Mouse (Mus musculus) adrenal gland, adult 18-20 months (tissue): ENCODE measurements at regions not wholly inside any gene's neighbourhood (a gene's known extent, or its start where the extent isn't known, plus 50 kb on each side); places are given as distances from the start of the nearest gene placed in this dataset.

Source experiments
- DNase-seq, 2 experiments: peaks; one replicate each; pipeline ENCODE4 v3.0.0; 2021 to 2022; ENCODE audit warnings: low spot score in 2 of 2

DNA sequence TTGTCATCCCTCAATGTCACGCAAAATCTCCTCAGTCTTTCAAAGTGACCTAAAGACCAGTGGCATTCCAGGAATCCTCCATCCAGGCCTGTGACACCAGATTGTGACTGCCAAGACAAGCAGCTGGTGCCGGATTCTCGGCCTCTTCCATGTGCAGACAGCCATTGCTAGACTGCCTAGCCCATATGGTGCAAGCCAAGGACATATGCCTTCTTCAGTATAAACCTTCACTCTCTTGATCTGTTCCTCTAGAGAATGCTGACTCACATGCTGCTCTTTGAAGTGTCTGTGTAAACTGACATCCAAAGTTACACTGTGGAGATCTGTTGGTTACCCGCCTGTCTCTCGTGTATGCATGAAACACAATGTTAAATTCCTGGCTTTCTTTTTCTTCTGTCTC lies 589.4 kb upstream of the Kdm8 start:
- DNase-seq, result no peak

DNA sequence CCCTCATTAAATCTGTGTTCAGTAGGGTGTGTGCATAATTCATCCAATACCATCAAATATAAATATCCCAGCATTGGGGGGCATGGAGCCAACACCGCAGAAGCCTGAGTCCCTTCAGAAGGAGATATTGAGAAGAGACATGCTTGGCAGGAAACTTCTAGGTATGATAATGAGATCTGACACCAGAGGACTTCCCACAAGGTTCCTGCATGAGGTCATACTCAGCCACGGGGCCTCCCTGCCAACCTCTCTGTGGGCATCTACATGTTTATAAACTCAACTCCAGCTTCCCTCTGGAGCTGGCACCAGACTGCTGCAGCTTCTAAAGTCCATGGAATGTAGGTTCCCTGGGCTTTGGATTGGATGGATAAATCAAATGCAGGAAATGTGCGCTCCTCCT lies 587.4 kb upstream of the Kdm8 start:
- no peak for DNase-seq

DNA sequence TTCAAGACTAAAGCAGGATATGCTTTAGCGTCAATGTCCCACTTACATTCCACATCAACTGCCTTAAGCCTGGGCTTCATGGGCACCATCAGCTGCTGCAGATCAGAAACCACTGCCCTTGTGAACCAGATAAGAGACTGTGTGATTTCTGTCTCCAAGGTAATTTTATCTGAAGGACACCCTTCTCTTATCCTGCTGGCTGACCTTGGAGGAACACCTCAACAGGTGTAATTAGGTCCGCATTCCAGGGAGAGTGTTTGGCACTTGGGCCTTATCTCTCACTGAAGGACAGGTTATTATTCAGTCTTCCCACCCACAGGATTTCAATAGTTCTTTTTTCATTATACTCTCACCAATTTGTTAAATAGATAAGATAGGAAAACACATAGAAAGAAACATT lies 583.1 kb upstream of the Kdm8 start:
- DNase-seq, result no peak

DNA sequence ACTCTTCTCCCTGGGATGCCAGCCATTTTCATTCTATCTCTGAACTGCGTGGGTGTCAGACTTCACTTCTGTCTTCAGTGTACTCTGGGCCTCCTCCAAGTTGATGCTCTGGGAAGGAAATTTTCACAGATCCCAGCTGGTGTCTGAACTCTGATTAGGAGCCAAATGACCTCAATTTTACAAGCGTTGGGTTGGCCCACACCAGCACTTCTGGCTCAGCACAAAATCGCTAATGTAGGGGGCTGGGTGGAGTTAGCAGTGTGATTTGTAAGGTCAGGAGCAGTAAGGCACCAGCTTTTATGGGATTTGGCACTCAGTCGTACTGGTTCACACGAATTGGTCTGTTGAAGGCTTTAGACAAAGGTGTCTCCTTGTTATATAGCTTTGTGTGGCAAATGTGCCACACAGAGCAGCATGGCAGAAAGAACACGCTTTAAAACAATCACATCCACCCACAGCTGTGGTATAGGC lies 576.3 kb upstream of the Kdm8 start:
- no peak for DNase-seq

DNA sequence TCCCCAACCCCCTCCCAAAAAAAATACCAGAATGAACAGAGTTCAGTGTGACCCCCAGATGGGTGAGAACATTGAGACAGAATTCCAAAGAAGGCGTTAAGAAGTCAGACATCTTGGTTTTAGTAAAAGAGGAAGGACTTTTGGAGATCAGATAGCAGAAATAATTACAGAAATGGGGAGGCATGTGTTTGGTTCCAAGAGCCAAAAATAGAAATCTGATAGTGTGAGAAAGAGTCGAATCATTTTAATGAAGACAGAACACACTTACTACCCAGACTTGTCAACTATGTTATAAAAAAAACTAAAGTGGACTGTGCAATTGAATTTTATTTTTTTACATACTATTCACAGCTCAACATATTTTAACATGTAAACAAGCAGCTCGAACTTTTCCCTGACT lies 575.9 kb upstream of the Kdm8 start:
- no peak for DNase-seq

DNA sequence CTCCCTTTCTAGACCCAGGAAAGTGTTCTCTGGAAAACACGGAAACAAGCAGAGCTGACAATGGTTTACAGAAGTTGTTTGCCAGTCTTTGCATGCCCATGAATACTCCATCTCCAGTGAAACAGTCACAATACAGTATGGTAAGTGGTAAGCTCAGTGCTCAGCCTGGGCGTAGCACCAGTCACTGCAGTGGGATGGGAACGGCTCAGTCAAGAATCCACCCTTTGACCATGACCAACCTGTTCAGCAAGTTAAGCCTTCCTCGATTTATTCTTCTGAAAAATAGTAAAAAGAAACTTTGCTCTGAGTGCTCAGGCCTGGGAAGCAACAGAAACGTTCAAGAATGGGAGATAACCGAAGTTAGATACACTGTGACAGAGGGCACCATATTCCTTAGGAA lies 563.7 kb upstream of the Kdm8 start:
- no peak for DNase-seq

DNA sequence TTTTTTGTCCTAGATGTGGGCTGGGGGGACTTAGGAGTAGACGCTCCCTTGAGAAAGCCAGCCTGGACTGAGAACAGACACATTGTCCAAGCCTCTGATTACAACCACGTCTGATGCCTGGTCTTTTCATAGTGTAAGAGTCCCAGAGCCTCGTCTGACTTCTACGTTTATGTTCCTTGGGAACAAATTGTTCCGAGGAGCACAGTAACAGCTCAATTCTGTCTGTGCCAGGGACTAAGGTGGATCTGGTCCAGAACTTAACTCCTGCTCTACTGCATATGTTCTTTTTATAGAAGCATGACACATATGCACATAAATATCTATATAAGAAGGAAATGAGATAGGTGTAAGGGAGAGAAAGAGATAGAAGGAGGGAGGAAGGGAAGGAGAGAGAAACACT lies 537.2 kb upstream of the Kdm8 start:
- DNase-seq, result no peak

DNA sequence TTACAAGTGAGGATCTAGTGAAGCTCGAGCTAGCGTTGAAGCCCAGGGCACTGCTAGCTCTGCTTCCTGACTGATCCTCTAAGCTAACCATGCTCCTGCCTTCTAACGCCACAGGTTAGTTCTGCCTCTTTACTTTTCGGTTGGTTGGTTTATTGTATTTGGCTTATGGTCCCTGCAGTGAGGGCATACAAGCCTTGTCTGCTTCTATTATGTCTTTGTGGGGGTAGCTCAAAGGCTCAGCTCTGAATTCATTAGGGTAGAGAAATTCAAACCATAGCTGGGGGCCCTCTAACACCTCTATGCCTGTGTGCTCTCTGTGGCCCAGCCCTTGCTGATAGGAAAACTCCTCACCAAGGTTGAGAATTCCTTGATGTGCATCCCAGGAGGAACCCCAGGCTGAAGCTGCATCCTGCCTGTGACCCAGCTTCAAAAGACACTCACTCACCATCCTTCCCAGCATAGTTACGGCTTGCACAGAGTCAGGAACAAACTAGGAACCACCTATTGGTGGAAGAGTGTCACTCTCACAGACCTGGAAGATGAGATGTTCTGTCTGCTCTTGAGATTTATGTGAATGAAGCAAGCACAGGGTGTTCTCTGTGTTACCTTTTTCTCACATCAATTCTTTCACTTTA lies 536.7 kb upstream of the Kdm8 start:
- DNase-seq, result no peak

DNA sequence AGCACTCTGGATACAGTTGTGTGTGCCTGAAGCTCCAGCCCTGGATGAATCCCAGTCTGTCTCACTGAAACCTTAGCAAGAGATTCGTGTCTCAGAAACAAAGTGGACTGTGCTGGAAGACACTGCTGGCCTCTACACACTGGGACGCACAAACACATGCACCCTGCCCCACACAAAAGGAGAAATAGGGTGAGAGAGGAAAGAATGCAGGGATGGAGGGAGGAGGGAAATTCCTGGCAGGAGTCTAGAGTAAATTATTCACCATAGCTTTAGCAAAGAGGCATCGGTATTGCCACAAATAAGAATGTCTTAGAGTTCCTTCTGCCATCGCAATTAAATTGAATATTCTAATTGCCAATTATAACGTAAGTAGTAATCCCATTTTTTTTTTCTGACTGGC lies 530.4 kb upstream of the Kdm8 start:
- no peak for DNase-seq

DNA sequence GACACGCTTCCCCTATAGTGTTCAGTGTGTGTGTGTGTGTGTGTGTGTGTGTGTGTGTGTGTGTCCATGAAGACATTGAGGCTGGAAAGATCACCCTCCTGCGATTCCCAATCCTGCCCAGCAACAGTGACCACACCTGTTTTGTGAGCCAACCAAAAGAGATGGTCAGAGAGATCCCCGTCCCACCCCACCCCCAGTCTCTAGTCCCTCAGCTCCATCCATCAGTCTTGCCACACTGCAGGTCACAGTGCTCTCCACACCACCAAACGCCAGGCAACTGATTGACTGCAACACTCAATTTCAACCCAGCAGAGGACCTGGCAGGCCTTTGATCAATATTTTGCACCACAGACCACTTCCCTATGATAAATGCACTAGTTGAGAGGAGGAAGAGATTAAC lies 530.0 kb upstream of the Kdm8 start:
- no peak for DNase-seq

DNA sequence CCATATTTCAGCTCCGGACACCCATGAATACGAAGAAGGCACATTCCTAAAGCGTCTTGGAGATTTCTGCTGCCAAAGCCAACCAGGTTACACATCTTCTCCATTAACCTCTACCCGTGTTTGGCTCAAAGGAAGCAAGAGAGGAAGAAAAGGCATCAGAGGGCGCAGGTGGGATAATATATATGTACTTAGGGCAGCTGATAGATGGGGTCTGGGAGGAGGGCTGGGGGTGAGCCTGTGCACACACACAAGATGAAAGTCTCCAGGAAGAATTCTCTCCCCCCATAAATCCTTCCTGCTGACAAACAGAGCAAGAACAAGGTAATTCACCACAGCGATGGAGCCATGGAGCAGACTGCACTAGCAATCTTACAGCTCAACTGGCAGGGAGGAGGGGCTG lies 529.5 kb upstream of the Kdm8 start:
- no peak for DNase-seq

DNA sequence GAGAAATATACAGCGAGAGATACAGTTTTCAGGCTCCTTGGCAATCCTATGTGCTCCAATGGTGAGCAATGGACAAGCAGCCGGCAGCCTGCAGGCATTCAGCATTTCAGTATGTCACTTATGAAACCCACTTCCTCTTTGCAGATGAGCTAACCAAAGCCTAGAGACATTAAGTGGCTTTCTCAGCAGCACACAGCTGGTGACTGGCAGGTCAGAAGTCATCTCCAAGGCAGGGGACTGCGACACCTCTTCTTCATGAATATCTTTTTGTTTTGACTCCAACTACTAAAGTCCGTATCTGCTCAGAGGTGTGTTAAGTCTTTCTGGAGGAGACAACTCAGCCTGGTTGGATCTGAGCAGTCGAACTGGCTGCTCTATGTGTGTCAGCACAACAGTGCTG lies 528.8 kb upstream of the Kdm8 start:
- DNase-seq, result no peak

DNA sequence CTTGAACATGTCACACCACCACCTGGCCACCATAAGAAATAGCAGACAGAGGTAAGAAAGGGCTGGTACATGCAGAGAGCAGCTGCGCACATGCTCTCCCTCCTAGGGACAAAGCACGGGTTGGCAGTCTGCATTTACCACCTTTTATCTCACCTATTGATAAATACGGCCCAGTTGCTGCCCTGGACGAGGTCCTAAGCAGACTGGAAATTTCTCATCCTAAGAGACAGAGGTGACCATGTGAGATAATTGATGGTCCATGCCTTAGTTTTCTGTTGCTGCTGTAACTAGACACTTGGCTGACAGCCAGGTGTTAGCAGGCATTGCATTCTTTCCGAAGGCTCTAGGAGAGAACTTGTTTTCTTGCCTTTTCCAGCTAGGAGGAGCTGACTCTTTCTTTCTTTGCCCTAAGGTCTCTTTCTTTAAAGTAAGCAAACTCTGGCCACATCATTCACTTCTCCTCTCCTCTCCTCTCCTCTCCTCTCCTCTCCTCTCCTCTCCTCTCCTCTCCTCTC lies 526.8 kb upstream of the Kdm8 start:
- DNase-seq, result no peak

DNA sequence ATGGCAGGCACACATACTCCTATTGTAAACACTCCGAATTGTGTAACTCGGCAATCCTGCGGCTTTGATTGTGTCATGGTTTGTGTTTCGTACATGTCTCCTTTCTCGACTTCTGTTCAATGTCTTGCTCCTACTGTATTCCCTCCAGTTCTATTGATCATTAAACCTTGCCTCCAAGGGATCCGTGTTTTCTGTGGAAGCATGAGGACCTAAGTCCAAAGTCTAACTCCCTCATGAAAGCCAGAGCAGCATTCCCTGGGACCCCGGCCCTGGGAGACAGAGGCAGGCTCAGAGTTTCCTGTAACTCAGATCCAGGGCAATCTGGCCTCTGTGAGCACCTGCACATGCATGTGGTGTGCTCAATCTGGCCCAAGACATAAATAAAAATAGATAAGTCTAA lies 521.7 kb upstream of the Kdm8 start:
- DNase-seq, result no peak

DNA sequence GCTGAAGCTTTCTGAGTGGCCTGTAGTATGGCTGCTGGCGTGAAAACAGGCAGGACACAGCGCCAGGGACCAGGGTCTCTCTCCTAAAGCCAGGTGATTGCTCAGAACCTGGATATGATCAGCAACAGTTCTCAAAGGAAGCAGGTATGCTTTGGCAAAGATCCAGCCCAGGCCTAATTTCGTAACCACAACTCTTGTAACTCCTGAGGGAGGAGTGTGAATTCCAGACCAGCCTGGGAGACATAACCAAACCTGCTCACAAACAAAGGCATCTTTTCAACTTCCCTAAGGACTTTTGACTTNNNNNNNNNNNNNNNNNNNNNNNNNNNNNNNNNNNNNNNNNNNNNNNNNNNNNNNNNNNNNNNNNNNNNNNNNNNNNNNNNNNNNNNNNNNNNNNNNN lies 510.9 kb upstream of the Kdm8 start:
- no peak for DNase-seq

DNA sequence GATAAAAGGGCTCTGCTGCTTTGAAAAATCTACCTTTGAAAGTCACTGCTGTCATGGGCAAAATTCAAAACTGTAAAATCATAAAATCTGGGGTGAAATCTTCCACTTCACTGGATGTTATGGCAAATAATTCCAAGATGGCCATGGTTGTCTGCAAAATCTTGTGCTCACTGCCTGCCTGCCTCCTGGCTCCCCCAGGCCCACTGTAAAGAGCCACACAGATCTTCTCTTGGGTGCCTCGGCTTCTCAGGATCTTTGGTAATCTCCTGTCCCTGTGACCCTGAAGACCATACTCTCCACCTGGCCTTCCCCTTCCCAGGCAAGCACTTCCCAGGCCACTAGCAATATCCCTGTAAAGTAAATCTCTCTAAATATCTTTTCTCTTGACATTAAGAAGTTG lies 505.1 kb upstream of the Kdm8 start:
- DNase-seq, result no peak

DNA sequence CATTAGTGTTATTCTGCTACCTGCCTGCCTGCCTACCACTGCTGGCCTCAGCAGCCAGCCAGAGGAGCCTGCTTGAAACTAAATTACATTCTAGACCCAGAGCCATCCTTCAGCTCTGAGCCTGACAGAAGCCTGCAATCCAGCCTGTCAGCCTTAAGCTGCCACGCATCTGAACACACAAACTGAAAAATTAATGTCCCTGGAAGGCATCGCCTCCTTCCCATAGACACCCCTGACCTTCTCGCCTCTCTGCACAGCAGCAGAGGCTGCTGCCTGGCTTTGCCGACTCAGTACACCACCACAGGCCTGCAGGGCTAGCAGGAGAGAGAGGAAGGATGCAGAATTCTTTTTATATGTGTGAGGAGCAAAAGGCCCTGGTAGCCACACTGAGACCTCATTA lies 502.9 kb upstream of the Kdm8 start:
- DNase-seq, result no peak

DNA sequence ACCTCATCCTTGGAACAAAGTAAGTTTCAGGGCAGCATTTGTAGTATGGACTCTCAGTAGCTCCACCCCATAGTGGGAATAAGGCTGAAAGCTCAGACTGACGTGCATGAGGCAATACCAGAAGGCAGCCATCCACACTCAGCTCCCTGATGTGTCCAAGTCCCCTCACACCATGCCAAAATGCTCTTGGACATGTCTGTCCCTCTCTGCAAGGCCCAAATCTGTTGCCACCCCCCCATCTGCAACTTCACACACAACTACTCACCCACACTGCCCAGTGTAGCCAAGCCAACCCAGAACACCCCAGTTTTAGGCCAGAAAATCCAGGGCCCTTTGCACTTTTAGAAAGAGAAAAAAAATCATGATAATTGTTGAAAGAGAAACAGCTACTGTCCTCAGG lies 498.1 kb upstream of the Kdm8 start:
- no peak for DNase-seq

DNA sequence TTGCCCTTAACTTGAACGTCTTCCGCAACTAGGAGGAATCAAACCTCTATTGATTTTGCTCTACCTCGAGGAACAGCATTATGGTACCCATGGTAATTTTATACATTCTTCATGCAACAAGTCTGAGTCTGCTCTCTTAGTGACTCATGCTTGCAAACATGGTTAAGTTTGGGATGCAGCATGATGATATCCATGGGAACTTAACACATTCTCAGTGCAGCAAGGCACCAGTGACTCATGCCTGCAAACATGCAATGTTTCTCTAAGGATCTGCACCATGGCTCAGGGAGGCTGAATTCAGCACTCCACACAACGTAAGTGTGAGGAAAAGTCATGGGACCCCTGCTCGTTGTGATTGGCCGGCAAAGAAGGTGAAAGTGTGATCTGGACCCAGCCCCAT lies 487.1 kb upstream of the Kdm8 start:
- DNase-seq, result no peak

DNA sequence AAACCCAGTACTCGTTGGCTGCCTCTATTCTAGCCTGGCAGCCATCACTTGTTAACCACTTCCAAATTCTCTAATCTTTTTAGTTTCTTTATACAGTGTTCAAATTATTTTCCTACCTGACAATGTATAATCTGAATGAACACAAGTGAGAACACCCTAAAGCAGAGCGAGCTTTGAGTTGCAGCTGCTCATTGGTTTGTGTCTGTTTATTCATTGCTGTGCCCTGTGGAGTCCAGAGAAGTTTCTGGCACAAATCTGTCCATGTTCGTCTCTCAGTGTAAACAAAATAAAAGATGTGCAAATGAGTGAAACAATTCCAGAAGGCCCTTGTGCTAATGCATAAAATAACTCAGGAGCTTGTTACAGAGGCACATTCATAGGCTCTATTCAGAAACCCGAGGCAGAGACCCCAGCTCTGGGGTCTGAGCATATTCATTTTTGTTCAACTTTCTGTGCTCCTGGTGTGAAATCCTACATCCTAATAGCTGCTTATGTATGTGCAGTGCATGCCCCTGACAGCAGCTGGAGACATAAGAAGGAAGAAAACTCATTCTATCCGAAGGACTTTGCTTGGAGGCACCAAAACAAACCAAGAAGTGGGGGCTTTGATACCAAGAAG lies 469.5 kb upstream of the Kdm8 start:
- DNase-seq, result no peak

DNA sequence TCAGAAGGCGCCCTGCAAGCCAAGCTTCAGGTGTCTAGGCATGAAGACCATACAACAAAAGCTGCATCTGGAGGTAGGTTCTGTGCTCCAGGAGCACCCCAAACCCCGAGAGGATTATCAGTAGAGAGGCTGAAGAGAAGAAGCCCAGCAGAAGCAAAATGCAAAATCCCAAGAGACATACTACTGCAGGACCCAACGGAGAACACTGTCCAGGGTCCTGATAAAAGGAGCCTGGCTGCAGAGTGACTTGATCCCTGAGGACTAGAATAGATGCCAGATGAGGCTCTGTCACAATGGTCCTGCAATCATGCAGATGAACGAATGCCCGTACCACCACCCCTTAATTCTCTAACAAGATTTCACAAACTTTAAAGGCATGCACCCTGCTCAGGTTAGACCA lies 455.0 kb upstream of the Kdm8 start:
- no peak for DNase-seq

DNA sequence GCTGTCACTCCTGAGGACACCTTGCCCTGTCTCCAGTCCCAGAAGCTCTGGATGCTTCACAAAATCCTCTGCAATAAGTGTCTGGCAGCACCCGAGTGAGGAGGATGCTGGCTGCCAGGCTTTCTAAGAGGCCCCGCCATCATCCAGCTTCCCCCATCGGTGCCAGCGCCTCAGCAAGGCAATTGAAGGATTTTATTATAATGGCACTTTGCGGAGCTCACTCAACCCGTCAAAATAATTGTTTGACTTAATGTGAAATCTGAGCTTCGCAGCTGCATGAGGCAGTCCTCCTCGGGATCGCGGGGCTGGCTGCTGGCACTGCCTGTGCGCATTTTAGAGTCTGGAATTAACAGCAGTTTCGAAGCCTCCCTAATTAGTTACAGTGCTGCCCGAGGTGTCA lies 453.8 kb upstream of the Kdm8 start:
- no peak for DNase-seq

DNA sequence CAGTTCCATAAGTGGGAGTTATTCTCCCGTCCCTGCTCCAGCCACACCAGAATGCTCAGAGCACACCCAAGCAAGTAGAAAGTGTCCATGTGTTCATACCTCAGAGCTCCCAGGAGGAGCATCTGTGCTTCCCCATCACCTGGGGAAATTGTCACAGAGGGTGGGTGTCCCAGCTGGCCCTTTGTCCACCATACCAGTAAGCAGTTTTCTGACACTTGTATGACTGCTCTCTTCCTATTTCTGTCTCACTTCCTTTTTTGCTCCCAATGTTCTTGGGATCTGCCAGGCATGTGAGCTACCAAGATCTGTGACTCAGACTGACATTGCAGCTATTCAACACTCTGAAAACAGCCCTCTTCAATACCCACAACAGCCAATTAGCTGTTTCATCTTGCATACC lies 447.9 kb upstream of the Kdm8 start:
- no peak for DNase-seq
